Mouse (Mus musculus) limb, embryonic 14.5 days (tissue): ENCODE measurements at regions not wholly inside any gene's neighbourhood (a gene's known extent, or its start where the extent isn't known, plus 50 kb on each side); places are given as distances from the start of the nearest gene placed in this dataset.

ENCODE experiments used
- ATAC-seq: fragments of 200-750 bp; cut with Nextera tagmentation; 2 replicates; pipeline ENCODE4 v1.8.0; 2017; ENCODE audit warnings: low read depth, moderate number of reproducible peaks, moderate TSS enrichment; ENCODE audit not compliant: low FRiP score
- DNase-seq: peaks from one replicate; pipeline ENCODE4 v3.0.0-alpha.2; 2015; ENCODE audit warnings: low spot score
- H3K27ac ChIP-seq: fragments of 300-500 bp; sonication (generic); replicated peaks from 2 replicates; pipeline ENCODE4 v1.5.1; 2014; ENCODE audit warnings: low read depth, mild to moderate bottlenecking, low read length, moderate library complexity, mixed read lengths
- H3K27me3 ChIP-seq: fragments of 300-500 bp; sonication (generic); 2 replicates; pipeline ENCODE4 v1.6.1; 2014; ENCODE audit warnings: low read length, mixed read lengths; ENCODE audit not compliant: control insufficient read depth, insufficient read depth
- H3K36me3 ChIP-seq: fragments of 300-500 bp; sonication (generic); 2 replicates; pipeline ENCODE4 v1.6.1; 2014; ENCODE audit warnings: mild to moderate bottlenecking, low read length, moderate library complexity, mixed read lengths; ENCODE audit not compliant: control insufficient read depth, insufficient read depth
- H3K4me1 ChIP-seq: fragments of 300-500 bp; sonication (generic); 2 replicates; pipeline ENCODE4 v1.6.1; 2014; ENCODE audit warnings: antibody characterized with exemption, low read length, mixed read lengths; ENCODE audit not compliant: control insufficient read depth, insufficient read depth
- H3K4me2 ChIP-seq: fragments of 300-500 bp; sonication (generic); replicated peaks from 2 replicates; pipeline ENCODE4 v1.6.1; 2014; ENCODE audit warnings: low read depth, mild to moderate bottlenecking, low read length, moderate library complexity; ENCODE audit not compliant: severe bottlenecking
- H3K4me3 ChIP-seq: fragments of 300-500 bp; sonication (generic); replicated peaks from 2 replicates; pipeline ENCODE4 v1.5.1; 2014; ENCODE audit warnings: low read length
- H3K9ac ChIP-seq: fragments of 300-500 bp; sonication (generic); 2 replicates; pipeline ENCODE4 v1.6.1; 2014; ENCODE audit warnings: mild to moderate bottlenecking, low read depth, low read length, moderate library complexity; ENCODE audit not compliant: severe bottlenecking
- H3K9me3 ChIP-seq: fragments of 300-500 bp; sonication (generic); 2 replicates; pipeline ENCODE4 v1.6.1; 2016; ENCODE audit warnings: low read length; ENCODE audit not compliant: control insufficient read depth
- POLR2A ChIP-seq: fragments of 200-500 bp; IDR thresholded peaks from 2 replicates; pipeline ENCODE4 v1.8.0; 2012; ENCODE audit warnings: inconsistent platforms, mild to moderate bottlenecking, moderate library complexity, borderline replicate concordance; ENCODE audit not compliant: insufficient read depth, insufficient read length; ENCODE audit errors: extremely low read depth
- WGBS: fragments of 180-500 bp; shearing (Covaris S2); extraction: QIAGEN DNeasy Blood & Tissue Kit; methylation state at CpG from one replicate; pipeline ENCODE4 v1.1.7; 2014; 5-methylcytosine and 5-hydroxymethylcytosine counted together

GRCm38 (mm10) chr8:12073311-12073999 is 205.2 kb upstream of the A230072I06Rik start:
- H3K4me1 ChIP-seq = no peaks in the 10 kb centered on the region
- no peaks in the 10 kb centered on the region for H3K36me3 ChIP-seq
- no peak overlapping the region for H3K4me3 ChIP-seq
- ATAC-seq = peak; percentile 70; the same call in 1 of the 2 replicates
- no peaks in the 10 kb centered on the region for H3K27me3 ChIP-seq
- DNase-seq = peak; percentile 17
- 51% methylated on average over 6 of the region's 6 CpGs for WGBS
- H3K9me3 ChIP-seq = no peaks in the 10 kb centered on the region
- TF ChIP-seq POLR2A = no peak
- H3K9ac ChIP-seq = no peak overlapping the region
- no peak overlapping the region for H3K27ac ChIP-seq
- no peak overlapping the region for H3K4me2 ChIP-seq

- Histone ChIP-seq H3K36me3 (no peaks in the 10 kb centered on the region), H3K4me1 (no peaks in the 10 kb centered on the region), H3K9ac (no peak overlapping the region), H3K4me3 (no peak overlapping the region), H3K27ac (no peak overlapping the region), H3K27me3 (no peaks in the 10 kb centered on the region), H3K9me3 (no peaks in the 10 kb centered on the region), H3K4me2 (no peak overlapping the region)
- no peak for DNase-seq
- ATAC-seq = no peak
- 86% methylated on average over 3 of the region's 3 CpGs for WGBS
- no peak for TF ChIP-seq POLR2A
Measured at GRCm38 (mm10) chr8:12075943-12076342, 202.7 kb upstream of the A230072I06Rik start.

GRCm38 (mm10) chr8:12076811-12077375 is 201.7 kb upstream of the A230072I06Rik start:
- Histone ChIP-seq H3K4me3 (no peak overlapping the region), H3K27ac (no peak overlapping the region), H3K4me1 (no peaks in the 10 kb centered on the region), H3K9me3 (no peaks in the 10 kb centered on the region), H3K4me2 (no peak overlapping the region), H3K9ac (no peak overlapping the region), H3K27me3 (no peaks in the 10 kb centered on the region), H3K36me3 (no peaks in the 10 kb centered on the region)
- DNase-seq (no peak), ATAC-seq (no peak)
- 69% methylated on average over 10 of the region's 10 CpGs for WGBS
- TF ChIP-seq POLR2A = no peak

DNA sequence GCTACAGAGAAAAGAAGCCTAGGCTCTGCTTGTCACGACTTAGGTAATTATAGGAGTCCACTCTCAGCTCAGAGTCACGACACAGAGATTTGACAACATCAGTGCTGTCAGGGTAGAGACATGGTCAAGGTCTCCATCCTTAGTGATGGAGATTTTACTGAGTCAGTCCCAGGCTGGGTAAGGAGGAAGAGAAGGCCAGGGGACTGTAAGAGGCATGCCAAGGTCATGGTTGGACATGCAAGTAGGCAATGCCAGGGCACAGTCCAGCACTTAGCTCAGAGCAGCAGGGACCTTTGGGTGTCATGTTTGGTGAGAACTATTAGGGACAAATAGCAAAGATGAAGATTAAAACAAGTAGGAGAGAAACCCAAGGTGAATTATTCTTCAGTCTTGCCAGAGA is 200.7 kb upstream of the A230072I06Rik start:
- 72% methylated on average over 2 of the region's 2 CpGs for WGBS
- Histone ChIP-seq H3K27ac (no peak overlapping the region), H3K4me3 (no peak overlapping the region), H3K9ac (no peak overlapping the region), H3K4me2 (no peak overlapping the region), H3K9me3 (no peaks in the 10 kb centered on the region), H3K36me3 (no peaks in the 10 kb centered on the region), H3K4me1 (no peaks in the 10 kb centered on the region), H3K27me3 (no peaks in the 10 kb centered on the region)
- TF ChIP-seq POLR2A = no peak
- DNase-seq = no peak
- ATAC-seq = no peak

DNA sequence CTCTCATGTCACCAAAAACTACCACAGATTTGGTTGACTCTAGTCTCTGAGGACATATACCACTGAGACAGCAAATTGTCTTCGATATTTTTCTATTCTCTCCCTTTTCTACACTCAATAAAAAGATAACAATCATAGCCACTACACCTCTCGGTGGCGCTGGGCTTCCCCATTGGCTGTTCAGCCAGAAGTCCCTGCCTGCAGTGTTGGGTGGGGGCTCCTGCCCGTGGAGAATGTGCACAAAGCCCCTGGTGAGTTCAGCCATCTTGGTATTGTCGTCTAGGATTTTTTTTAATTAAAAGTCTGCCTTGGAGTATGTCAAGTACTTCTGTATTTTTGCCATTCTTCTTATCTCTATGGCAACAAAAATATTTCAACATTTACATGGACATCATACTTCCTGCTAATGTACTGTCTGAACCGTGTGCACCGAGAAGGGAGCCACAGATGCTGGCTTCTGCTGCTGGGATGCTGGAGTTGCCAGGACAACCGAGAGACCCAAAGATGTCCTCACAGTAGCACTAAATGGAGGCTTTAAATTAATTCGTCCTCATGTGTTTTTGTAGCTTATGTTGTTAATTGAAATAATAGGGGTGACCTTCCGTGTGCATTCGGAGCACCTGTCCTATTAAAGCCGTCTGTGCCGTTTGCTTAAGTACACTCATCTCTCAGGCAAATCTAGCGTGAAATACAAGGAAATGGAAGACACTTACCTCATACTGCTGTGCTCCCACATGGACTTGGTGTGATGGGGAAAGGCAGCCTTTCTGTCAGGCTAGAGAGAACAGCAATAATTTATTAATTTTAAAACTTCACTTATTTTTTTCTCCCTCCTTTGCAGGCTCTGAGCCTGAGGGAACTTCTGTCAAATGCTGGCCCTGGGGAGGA is 199.7 kb upstream of the A230072I06Rik start:
- Histone ChIP-seq H3K9me3 (no peaks in the 10 kb centered on the region), H3K27me3 (no peaks in the 10 kb centered on the region), H3K36me3 (no peaks in the 10 kb centered on the region), H3K9ac (no peak overlapping the region), H3K27ac (no peak overlapping the region), H3K4me3 (no peak overlapping the region), H3K4me2 (no peak overlapping the region), H3K4me1 (no peaks in the 10 kb centered on the region)
- ATAC-seq = no peak
- 74% methylated on average over 14 of the region's 14 CpGs for WGBS
- DNase-seq = no peak
- no peak for TF ChIP-seq POLR2A
